Mouse (Mus musculus): ENCODE measurements at regions not wholly inside any gene's neighbourhood (a gene's known extent, or its start where the extent isn't known, plus 50 kb on each side); places are given as distances from the start of the nearest gene placed in this dataset.

GRCm38 (mm10) chr10:67634795-67635194, 86.0 kb upstream of the Ado start:
- TF ChIP-seq POLR2A (IDR thresholded peaks at IDR 0.05; ENCODE audit: low read depth, low read length), result no peak
- TF ChIP-seq CTCF (IDR thresholded peaks at IDR 0.05; ENCODE audit: borderline replicate concordance, insufficient read depth, low read length), result no peak
- H3K4me3 ChIP-seq (ENCODE audit: insufficient read depth, low read length), result no peak overlapping the region
- H3K27ac ChIP-seq (ENCODE audit: insufficient read depth, low read length), result no peak overlapping the region
- H3K4me1 ChIP-seq (ENCODE audit: control insufficient read depth, insufficient read depth, low read length), result no peaks in the 10 kb centered on the region

GRCm38 (mm10) chr10:67633063-67633462, 84.3 kb upstream of the Ado start:
- no peak overlapping the region for H3K27ac ChIP-seq (ENCODE audit: insufficient read depth, low read length)
- TF ChIP-seq POLR2A (IDR thresholded peaks at IDR 0.05; ENCODE audit: low read depth, low read length), result no peak
- no peak for TF ChIP-seq CTCF (IDR thresholded peaks at IDR 0.05; ENCODE audit: borderline replicate concordance, insufficient read depth, low read length)
- H3K4me3 ChIP-seq (ENCODE audit: insufficient read depth, low read length), result no peak overlapping the region
- H3K4me1 ChIP-seq (ENCODE audit: control insufficient read depth, insufficient read depth, low read length), result no peaks in the 10 kb centered on the region

DNA sequence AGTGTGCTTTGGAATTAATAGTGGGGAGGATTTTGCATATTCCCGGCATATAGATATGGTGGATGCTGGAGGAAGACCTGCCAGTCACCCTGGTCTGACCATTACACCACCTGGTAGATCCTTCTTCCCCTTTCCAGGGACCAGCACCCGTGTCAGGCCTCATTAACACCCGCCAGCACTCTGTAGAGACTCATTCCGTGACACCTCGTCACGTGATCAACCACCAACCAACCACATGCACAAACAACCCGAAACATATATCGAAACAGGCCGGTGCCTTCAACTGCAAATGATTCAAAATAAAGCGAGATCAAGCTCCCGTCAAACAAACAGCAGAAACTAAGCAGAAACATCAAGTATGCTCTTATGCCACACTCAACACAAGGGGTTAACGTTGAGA, 74.6 kb upstream of the Ado start:
- Histone ChIP-seq H3K27ac (ENCODE audit: insufficient read depth, low read length) (no peak overlapping the region), H3K4me3 (ENCODE audit: insufficient read depth, low read length) (no peak overlapping the region), H3K4me1 (ENCODE audit: control insufficient read depth, insufficient read depth, low read length) (no peaks in the 10 kb centered on the region)
- TF ChIP-seq POLR2A (IDR thresholded peaks at IDR 0.05; ENCODE audit: low read depth, low read length) (no peak), CTCF (IDR thresholded peaks at IDR 0.05; ENCODE audit: borderline replicate concordance, insufficient read depth, low read length) (no peak)

- TF ChIP-seq CTCF (IDR thresholded peaks at IDR 0.05; ENCODE audit: borderline replicate concordance, insufficient read depth, low read length) (no peak), POLR2A (IDR thresholded peaks at IDR 0.05; ENCODE audit: low read depth, low read length) (no peak)
- H3K4me1 ChIP-seq (ENCODE audit: control insufficient read depth, insufficient read depth, low read length), result no peaks in the 10 kb centered on the region
- no peak overlapping the region for H3K4me3 ChIP-seq (ENCODE audit: insufficient read depth, low read length)
- no peak overlapping the region for H3K27ac ChIP-seq (ENCODE audit: insufficient read depth, low read length)
These were observed 71.3 kb upstream of the Ado start for GRCm38 (mm10) chr10:67620018-67620417.

GRCm38 (mm10) chr10:67618112-67618511, 69.4 kb upstream of the Ado start:
- TF ChIP-seq POLR2A (IDR thresholded peaks at IDR 0.05; ENCODE audit: low read depth, low read length), result no peak
- TF ChIP-seq CTCF (IDR thresholded peaks at IDR 0.05; ENCODE audit: borderline replicate concordance, insufficient read depth, low read length), result no peak
- Histone ChIP-seq H3K27ac (ENCODE audit: insufficient read depth, low read length) (no peak overlapping the region), H3K4me3 (ENCODE audit: insufficient read depth, low read length) (no peak overlapping the region), H3K4me1 (ENCODE audit: control insufficient read depth, insufficient read depth, low read length) (no peaks in the 10 kb centered on the region)

DNA sequence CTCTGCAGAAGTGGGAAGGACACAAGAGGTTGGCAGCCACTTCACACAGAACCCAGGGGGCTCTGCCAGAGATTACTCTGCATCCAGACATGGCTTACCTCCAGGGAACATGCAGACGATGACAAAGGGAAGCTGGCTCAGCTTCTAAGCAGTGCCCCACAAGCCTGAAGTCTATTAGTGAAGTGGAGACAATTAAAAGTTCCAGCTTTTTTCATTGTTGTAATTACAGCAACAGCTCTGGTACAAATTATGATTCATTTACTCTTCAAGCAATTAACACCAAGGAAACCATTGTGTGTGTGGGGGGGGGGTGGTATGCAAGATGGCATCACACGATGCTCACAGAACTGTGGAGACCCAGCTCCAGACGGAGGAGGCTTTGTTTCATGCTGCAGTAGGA, 66.3 kb upstream of the Ado start:
- no peak for TF ChIP-seq CTCF (IDR thresholded peaks at IDR 0.05; ENCODE audit: borderline replicate concordance, insufficient read depth, low read length)
- no peak for TF ChIP-seq POLR2A (IDR thresholded peaks at IDR 0.05; ENCODE audit: low read depth, low read length)

DNA sequence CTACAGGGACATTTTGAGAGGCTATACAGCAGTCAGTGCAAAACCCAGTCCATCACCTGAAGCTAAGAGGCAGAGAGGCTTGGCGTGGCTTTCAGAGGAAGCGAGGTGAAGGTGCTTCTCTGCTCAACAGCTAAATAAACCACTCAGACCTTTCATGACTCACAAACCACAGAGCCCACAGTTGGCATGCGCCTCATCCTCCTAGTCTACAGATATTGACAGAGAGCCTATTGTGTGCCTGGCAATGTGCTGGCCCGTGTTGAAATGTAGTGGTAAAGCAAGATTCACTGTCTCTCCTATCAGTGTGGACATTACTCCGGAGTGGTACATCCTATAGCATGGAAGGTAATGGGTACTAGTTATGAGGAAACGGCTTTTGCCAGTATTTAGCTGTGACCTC, 61.9 kb upstream of the Ado start:
- Histone ChIP-seq H3K4me1 (ENCODE audit: control insufficient read depth, insufficient read depth, low read length) (peaks cover 11% of the 10 kb centered on the region), H3K4me3 (ENCODE audit: insufficient read depth, low read length) (no peak overlapping the region), H3K27ac (ENCODE audit: insufficient read depth, low read length) (no peak overlapping the region)
- TF ChIP-seq POLR2A (IDR thresholded peaks at IDR 0.05; ENCODE audit: low read depth, low read length) (no peak), CTCF (IDR thresholded peaks at IDR 0.05; ENCODE audit: borderline replicate concordance, insufficient read depth, low read length) (no peak)

More for the DNA sequence above, 66.3 kb upstream of the Ado start:
- peaks cover 6% of the 10 kb centered on the region; the same call in 1 of the 2 replicates for H3K4me1 ChIP-seq (ENCODE audit: control insufficient read depth, insufficient read depth, low read length)
- no peak overlapping the region for H3K27ac ChIP-seq (ENCODE audit: insufficient read depth, low read length)
- no peak overlapping the region for H3K4me3 ChIP-seq (ENCODE audit: insufficient read depth, low read length)

- Histone ChIP-seq H3K4me3 (ENCODE audit: insufficient read depth, low read length) (no peak overlapping the region), H3K27ac (ENCODE audit: insufficient read depth, low read length) (peak overlapping the region; percentile 72), H3K4me1 (ENCODE audit: control insufficient read depth, insufficient read depth, low read length) (peaks cover 11% of the 10 kb centered on the region)
- TF ChIP-seq CTCF (IDR thresholded peaks at IDR 0.05; ENCODE audit: borderline replicate concordance, insufficient read depth, low read length), result no peak
- TF ChIP-seq POLR2A (IDR thresholded peaks at IDR 0.05; ENCODE audit: low read depth, low read length), result no peak
These were observed 59.3 kb upstream of the Ado start for GRCm38 (mm10) chr10:67608033-67608432.

- H3K4me1 ChIP-seq (ENCODE audit: control insufficient read depth, insufficient read depth, low read length), result peaks cover 11% of the 10 kb centered on the region
- H3K4me3 ChIP-seq (ENCODE audit: insufficient read depth, low read length), result no peak overlapping the region
- TF ChIP-seq POLR2A (IDR thresholded peaks at IDR 0.05; ENCODE audit: low read depth, low read length) (no peak), CTCF (IDR thresholded peaks at IDR 0.05; ENCODE audit: borderline replicate concordance, insufficient read depth, low read length) (no peak)
- H3K27ac ChIP-seq (ENCODE audit: insufficient read depth, low read length), result peak overlapping the region; percentile 66
These were observed 58.7 kb upstream of the Ado start for GRCm38 (mm10) chr10:67607297-67608032.

GRCm38 (mm10) chr10:67606739-67607138, 58.0 kb upstream of the Ado start:
- no peak for TF ChIP-seq CTCF (IDR thresholded peaks at IDR 0.05; ENCODE audit: borderline replicate concordance, insufficient read depth, low read length)
- no peak for TF ChIP-seq POLR2A (IDR thresholded peaks at IDR 0.05; ENCODE audit: low read depth, low read length)
- H3K27ac ChIP-seq (ENCODE audit: insufficient read depth, low read length), result peak overlapping the region; percentile 66

More at GRCm38 (mm10) chr10:67606739-67607138, 58.0 kb upstream of the Ado start:
- H3K4me3 ChIP-seq (ENCODE audit: insufficient read depth, low read length), result no peak overlapping the region
- peaks cover 11% of the 10 kb centered on the region for H3K4me1 ChIP-seq (ENCODE audit: control insufficient read depth, insufficient read depth, low read length)

Measured in embryonic fibroblast, embryonic 13.5 days (primary cell).